Mouse (Mus musculus) kidney, postnatal 0 days (tissue): ENCODE measurements around the gene Jmjd8. TPM values are rescaled to one million over a fixed set of nuclear protein-coding genes. Genes with fewer than 3 reads are reported as not detected.
"Not testable (repeated sequence)": the region's sequence is repeated elsewhere in the genome, so short reads cannot be mapped to it uniquely, and the experiment has no call there.

Source experiments
- ATAC-seq: fragments of 200-750 bp; cut with Nextera tagmentation; replicated peaks from 2 replicates; pipeline ENCODE4 v1.8.0; 2017; ENCODE audit warnings: low read depth, moderate number of reproducible peaks, moderate TSS enrichment, moderate library complexity; ENCODE audit not compliant: low FRiP score
- DNase-seq: peaks from one replicate; pipeline ENCODE4 v3.0.0-alpha.2; 2016; ENCODE audit warnings: low spot score
- H3K27ac ChIP-seq: fragments of 300-500 bp; sonication (generic); 2 replicates; pipeline ENCODE4 v1.5.1; 2014; ENCODE audit warnings: mild to moderate bottlenecking
- H3K27me3 ChIP-seq: fragments of 300-500 bp; sonication (generic); 2 replicates; pipeline ENCODE4 v1.6.1; 2014; ENCODE audit warnings: low read length, mixed read lengths; ENCODE audit not compliant: insufficient read depth
- H3K36me3 ChIP-seq: fragments of 300-500 bp; sonication (generic); 2 replicates; pipeline ENCODE4 v1.6.1; 2014; ENCODE audit warnings: low read length, mixed read lengths; ENCODE audit not compliant: insufficient read depth
- H3K4me1 ChIP-seq: fragments of 300-500 bp; sonication (generic); replicated peaks from 2 replicates; pipeline ENCODE4 v1.6.1; 2014; ENCODE audit warnings: antibody characterized with exemption, low read length, mixed read lengths; ENCODE audit not compliant: insufficient read depth
- H3K4me2 ChIP-seq: fragments of 300-500 bp; sonication (generic); 2 replicates; pipeline ENCODE4 v1.6.1; 2014; ENCODE audit warnings: mild to moderate bottlenecking, low read length, moderate library complexity, mixed read lengths
- H3K4me3 ChIP-seq: fragments of 300-500 bp; sonication (generic); replicated peaks from 2 replicates; pipeline ENCODE4 v1.5.1; 2014; ENCODE audit warnings: low read depth, low read length
- H3K9ac ChIP-seq: fragments of 300-500 bp; sonication (generic); 2 replicates; pipeline ENCODE4 v1.6.1; 2014; ENCODE audit warnings: low read depth, low read length
- H3K9me3 ChIP-seq: fragments of 300-500 bp; sonication (generic); replicated peaks from 2 replicates; pipeline ENCODE4 v1.6.1; 2016; ENCODE audit warnings: low read length, inconsistent platforms, mixed read lengths
- CTCF ChIP-seq: IDR thresholded peaks from 2 replicates; pipeline ENCODE4 v1.5.1; 2016; ENCODE audit warnings: antibody characterized with exemption, low read depth, mild to moderate bottlenecking, moderate library complexity
- WGBS: fragments of 180-500 bp; shearing (Covaris S2); extraction: QIAGEN DNeasy Blood & Tissue Kit; methylation state at CpG from one replicate; pipeline ENCODE4 v1.1.7; 2014; 5-methylcytosine and 5-hydroxymethylcytosine counted together
- polyA plus RNA-seq: library from polyadenylated mRNA; unstranded; fragments of >200 nt; fragmentation: Nextera tagmentation; extraction: Ambion mirVana; gene quantifications from 2 replicates; pipeline ENCODE4 v1.2.1, GENCODE M21; 2015

The Jmjd8 gene
- polyA plus RNA-seq, 1 experiment from 2014 or later: 53.1 TPM

DNA sequence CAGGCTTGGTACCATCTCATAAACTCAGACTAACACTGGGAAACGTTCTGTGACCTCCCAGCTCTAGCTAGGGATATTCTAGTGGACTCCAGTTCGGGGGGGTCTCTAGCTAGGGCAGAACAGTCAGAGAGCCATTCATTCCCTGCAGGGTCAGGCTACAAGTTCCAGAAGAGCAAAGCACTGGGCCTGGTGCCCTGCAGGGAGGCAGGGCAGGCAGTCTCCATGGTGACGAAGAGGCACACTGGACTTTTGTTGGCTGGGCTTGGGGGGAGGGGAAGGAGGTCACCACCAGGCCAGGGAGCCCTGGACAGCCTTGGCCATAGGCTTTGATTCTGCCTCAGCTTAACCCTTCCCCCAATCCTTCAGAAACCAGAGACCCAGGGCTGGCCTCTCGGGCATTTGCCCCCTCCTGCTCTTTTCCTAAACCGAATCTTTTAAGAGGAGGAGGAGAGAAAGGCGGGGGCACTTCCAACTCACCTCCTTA lies 33.0 kb upstream of the Jmjd8 start, which contains the start of gene AC134908.4:
AC134908.4 (minus strand) TSS at position 51 of the 484 bp plus-strand sequence.
- WGBS: 15% methylated on average over 6 of the region's 6 CpGs
- Histone ChIP-seq H3K4me2 (peak within 1 kb of the TSS; percentile 87), H3K27me3 (no peaks in the 10 kb centered on the region), H3K27ac (no peak within 1 kb of the TSS; the same call in 1 of the 2 replicates), H3K36me3 (no peaks in the 10 kb centered on the region), H3K9me3 (no peaks in the 10 kb centered on the region), H3K4me1 (peaks cover 36% of the 10 kb centered on the region), H3K4me3 (peak within 1 kb of the TSS; percentile 78), H3K9ac (peak within 1 kb of the TSS; percentile 73)
- no peak for TF ChIP-seq CTCF
- ATAC-seq (no peak), DNase-seq (peak; percentile 27)

DNA sequence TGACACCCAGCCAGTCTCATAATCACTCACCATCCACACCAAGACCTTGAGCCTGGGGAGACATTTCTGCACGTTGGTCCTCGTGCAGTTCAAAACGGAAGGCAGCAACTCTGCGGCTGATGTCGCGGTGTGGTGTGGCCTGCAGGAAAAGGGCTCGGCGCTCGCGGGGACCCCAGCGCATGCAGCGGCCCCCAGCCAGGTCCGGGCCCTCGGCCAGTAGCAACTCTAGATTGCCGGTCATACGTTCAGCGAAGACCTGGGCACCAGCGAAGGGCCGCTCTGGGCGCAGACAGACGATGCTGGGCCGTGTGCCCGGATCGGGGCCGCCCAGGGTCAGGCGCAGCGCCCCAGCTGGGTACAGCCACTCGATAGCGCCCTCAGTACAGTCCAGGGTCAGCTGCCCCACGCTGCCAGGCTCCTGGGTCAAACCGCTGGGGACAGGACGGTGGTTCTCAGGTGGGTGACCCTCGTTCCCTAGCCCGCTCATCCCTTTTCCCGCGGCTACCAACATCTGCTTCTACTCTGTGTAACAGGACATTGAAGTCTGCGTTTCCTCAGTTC lies 32.4 kb upstream of the Jmjd8 start:
- Histone ChIP-seq H3K27ac (no peak overlapping the region; the same call in 1 of the 2 replicates), H3K9ac (peak overlapping the region; percentile 73), H3K4me1 (peaks cover 30% of the 10 kb centered on the region), H3K4me3 (peak overlapping the region; percentile 78), H3K36me3 (no peaks in the 10 kb centered on the region), H3K4me2 (peak overlapping the region; percentile 87), H3K27me3 (no peaks in the 10 kb centered on the region), H3K9me3 (no peaks in the 10 kb centered on the region)
- TF ChIP-seq CTCF: no peak
- DNase-seq (no peak), ATAC-seq (peak; percentile 14; the same call in 1 of the 2 replicates)
- WGBS: 1% methylated on average over 37 of the region's 37 CpGs

DNA sequence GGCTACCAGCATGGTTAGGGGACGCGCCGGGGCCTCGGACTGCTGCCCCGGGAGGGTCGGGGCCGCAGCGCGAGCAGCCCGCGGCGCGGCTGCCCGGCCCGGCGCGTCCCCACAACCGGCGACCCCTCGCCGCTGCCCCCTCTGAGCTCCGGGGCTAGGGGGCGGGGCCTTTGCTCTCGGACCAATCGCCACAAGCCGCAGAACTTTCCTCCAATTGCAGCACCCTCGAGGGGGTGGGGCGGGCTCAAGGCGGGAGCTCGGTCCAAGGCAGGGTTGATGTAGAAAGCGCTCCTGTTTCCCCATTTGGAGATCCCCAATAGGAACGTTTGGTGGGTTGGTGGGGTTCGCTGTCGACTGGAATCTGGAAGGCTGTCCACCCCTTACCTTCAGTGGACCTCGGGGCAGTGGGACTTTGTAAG lies 31.7 kb upstream of the Jmjd8 start, which contains the start of gene Metrn:
Metrn (minus strand) TSS at position 186 of the 419 bp plus-strand sequence.
- DNase-seq (peak; percentile 94), ATAC-seq (peak; percentile 65)
- Histone ChIP-seq H3K27me3 (no peaks in the 10 kb centered on the region), H3K36me3 (no peaks in the 10 kb centered on the region), H3K9me3 (no peaks in the 10 kb centered on the region), H3K27ac (no peak within 1 kb of the TSS; the same call in 1 of the 2 replicates), H3K9ac (peak within 1 kb of the TSS; percentile 73), H3K4me1 (peaks cover 26% of the 10 kb centered on the region), H3K4me3 (peak within 1 kb of the TSS; percentile 78), H3K4me2 (peak within 1 kb of the TSS; percentile 87)
- no peak for TF ChIP-seq CTCF
- 1% methylated on average over 35 of the region's 35 CpGs for WGBS

DNA sequence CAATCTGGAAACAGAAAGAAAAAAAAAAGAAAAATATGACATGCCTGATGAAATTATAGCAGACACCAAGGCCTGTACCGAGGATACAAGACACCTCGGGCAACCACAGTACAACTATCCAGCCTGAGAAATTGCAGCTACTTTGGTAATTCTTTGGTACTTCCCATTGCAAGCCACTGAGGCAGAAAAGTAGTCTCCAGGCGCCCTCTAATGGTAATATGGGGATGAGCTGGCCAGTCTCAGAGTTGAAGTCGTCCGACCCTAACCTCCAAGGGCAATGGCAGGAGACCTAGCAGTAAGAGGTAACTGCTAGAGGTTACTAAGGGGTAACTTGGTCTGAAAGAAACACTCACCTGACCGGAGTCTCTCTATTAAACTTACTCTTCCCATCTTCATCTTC lies 27.6 kb upstream of the Jmjd8 start:
- 6% methylated on average over 6 of the region's 6 CpGs for WGBS
- Histone ChIP-seq H3K27me3 (no peaks in the 10 kb centered on the region), H3K4me1 (0 out of 2 replicates have a peak, but pooled peaks cover 3% of the 10 kb centered on the region), H3K9ac (no peak overlapping the region), H3K4me3 (no peak overlapping the region), H3K27ac (no peak overlapping the region), H3K36me3 (no peaks in the 10 kb centered on the region), H3K9me3 (no peaks in the 10 kb centered on the region), H3K4me2 (no peak overlapping the region)
- peak; percentile 93 for DNase-seq
- no peak; the same call in 1 of the 2 replicates for ATAC-seq
- peak; percentile 90 for TF ChIP-seq CTCF

DNA sequence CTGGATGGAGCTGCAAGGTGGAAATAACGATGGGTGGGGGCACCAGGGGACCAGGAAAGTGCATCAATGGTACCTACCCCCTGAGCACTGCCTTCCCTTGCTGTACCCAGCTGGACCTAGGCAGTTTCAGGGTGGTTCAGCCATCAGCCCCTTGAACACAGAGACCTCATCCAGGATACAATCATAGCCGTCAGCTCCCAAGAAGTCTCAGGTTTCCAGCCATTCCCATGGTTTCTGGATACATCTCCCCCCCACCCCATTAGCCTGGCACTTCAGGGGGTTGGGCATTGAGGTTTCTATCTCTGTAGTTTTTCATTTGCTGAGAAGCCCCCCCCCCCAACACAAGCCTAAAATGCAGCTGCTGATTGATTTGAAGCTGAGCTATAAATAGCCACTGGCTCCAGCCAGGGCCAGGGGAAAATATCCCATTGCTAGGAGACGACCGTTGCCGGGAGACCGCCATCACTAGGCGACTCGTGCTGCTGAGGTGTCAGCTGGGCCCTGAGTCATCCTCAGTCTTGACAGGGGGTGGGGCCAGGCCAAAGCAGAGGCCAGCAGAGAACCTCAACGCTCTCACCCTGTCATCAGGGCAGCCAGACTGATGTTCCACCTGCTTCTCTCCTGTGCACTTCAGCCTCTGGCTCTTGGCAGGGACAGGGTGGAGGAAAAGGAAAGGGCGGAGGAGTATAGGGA lies 25.7 kb upstream of the Jmjd8 start:
- no peak for DNase-seq
- WGBS: 14% methylated on average over 10 of the region's 10 CpGs
- Histone ChIP-seq H3K9ac (no peak overlapping the region), H3K36me3 (no peaks in the 10 kb centered on the region), H3K4me1 (no peaks in the 10 kb centered on the region), H3K27ac (no peak overlapping the region), H3K4me3 (no peak overlapping the region), H3K27me3 (no peaks in the 10 kb centered on the region), H3K4me2 (no peak overlapping the region), H3K9me3 (no peaks in the 10 kb centered on the region)
- no peak for ATAC-seq
- TF ChIP-seq CTCF: no peak

DNA sequence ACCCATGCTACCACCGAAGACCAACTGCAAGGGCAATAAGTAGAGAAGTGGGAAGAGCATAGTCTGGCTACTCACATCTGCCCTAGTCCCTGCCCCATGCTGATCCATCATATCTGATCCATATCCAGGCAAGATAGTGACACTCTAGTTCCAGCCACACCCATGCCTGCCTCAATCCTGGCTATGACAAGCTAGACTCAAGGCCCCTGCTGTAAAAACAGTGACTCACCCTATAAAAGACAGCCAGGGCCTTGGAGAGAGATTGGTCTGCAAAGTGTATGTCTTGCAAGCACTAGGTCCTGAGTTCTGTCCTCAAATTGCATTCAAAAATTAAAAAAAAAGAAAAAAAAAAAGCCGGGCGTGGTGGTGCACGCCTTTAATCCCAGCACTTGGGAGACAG lies 22.2 kb upstream of the Jmjd8 start:
- Histone ChIP-seq H3K36me3 (no peaks in the 10 kb centered on the region), H3K9ac (no peak overlapping the region), H3K27me3 (peaks cover 11% of the 10 kb centered on the region; the same call in 1 of the 2 replicates), H3K4me1 (no peaks in the 10 kb centered on the region; the same call in 1 of the 2 replicates), H3K9me3 (no peaks in the 10 kb centered on the region), H3K4me2 (no peak overlapping the region), H3K27ac (no peak overlapping the region), H3K4me3 (no peak overlapping the region)
- WGBS: 69% methylated on average over 4 of the region's 4 CpGs
- DNase-seq (no peak), ATAC-seq (no peak)
- no peak for TF ChIP-seq CTCF

DNA sequence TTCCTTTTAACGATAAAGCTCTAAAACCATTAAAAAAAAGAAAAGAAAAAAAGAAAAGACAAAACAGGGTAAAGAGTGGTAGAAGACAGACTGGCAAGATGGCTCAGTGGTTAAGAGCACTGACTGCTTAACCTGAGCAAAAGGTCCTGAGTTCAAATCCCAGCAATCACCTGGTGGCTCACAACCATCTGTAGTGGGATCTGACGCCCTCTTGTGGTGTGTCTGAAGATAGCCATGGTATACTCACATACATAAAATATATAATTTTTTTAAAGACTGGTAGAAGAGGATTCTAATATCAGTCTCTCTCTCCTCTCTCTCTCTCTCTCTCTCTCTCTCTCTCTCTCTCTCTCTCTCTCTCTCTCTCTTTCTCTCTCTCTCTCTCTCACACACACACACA lies 21.2 kb upstream of the Jmjd8 start:
- H3K27ac ChIP-seq, DNase-seq, H3K4me1 ChIP-seq, ATAC-seq, H3K4me3 ChIP-seq, H3K36me3 ChIP-seq, H3K9ac ChIP-seq, H3K4me2 ChIP-seq, H3K9me3 ChIP-seq: not testable (repeated sequence)
- peaks cover 11% of the 10 kb centered on the region; the same call in 1 of the 2 replicates for H3K27me3 ChIP-seq
- WGBS: 50% methylated on average over 2 of the region's 2 CpGs
